Mouse (Mus musculus) C2C12 (cell line): ENCODE data around the gene Reln. TPM values are rescaled to one million over a fixed set of nuclear protein-coding genes. Genes with fewer than 3 reads are reported as not detected.

Source experiments
- H3K27me3 ChIP-seq: one replicate; pipeline ENCODE4 v1.6.1; 2011; ENCODE audit not compliant: control insufficient read depth, insufficient read depth, insufficient read length
- H3K36me3 ChIP-seq: one replicate; pipeline ENCODE4 v1.6.1; 2011; ENCODE audit not compliant: control insufficient read depth, insufficient read depth
- H3K4me3 ChIP-seq: one replicate; pipeline ENCODE4 v1.5.1; 2011; ENCODE audit warnings: mild to moderate bottlenecking, control low read depth; ENCODE audit not compliant: poor library complexity, insufficient read depth, severe bottlenecking
- H3K79me2 ChIP-seq: one replicate; pipeline ENCODE4 v1.6.1; 2011; ENCODE audit not compliant: control insufficient read depth, insufficient read depth
- H3K79me3 ChIP-seq: one replicate; pipeline ENCODE4 v1.6.1; 2011; ENCODE audit warnings: low read depth, control low read depth
- H3ac ChIP-seq: one replicate; pipeline ENCODE3; 2011; ENCODE audit warnings: low read depth; ENCODE audit not compliant: control insufficient read depth, insufficient read length
- CEBPB ChIP-seq: IDR thresholded peaks from one replicate; pipeline ENCODE4 v1.6.1; 2011; ENCODE audit warnings: low read depth, mild to moderate bottlenecking, control low read depth, moderate library complexity
- CTCF ChIP-seq: IDR thresholded peaks from one replicate; pipeline ENCODE4 v1.5.1; 2011; ENCODE audit not compliant: control insufficient read depth, insufficient read depth, insufficient read length
- FOSL1 ChIP-seq: IDR thresholded peaks from one replicate; pipeline ENCODE4 v1.8.0; 2011; ENCODE audit warnings: mild to moderate bottlenecking, low read length; ENCODE audit not compliant: poor library complexity, insufficient read depth, severe bottlenecking
- MAX ChIP-seq: IDR thresholded peaks from one replicate; pipeline ENCODE4 v1.6.1; 2011; ENCODE audit warnings: mild to moderate bottlenecking, control low read depth
- MYOD1 ChIP-seq: IDR thresholded peaks from one replicate; pipeline ENCODE4 v1.6.1; 2011; ENCODE audit warnings: low read depth; ENCODE audit not compliant: control insufficient read depth, insufficient read length
- MYOG ChIP-seq: IDR thresholded peaks from one replicate; pipeline ENCODE4 v1.6.1; 2011; ENCODE audit not compliant: control insufficient read depth, insufficient read length; ENCODE audit errors: extremely low read depth
- USF1 ChIP-seq: IDR thresholded peaks from one replicate; pipeline ENCODE4 v1.6.1; 2011; ENCODE audit warnings: low read depth, mild to moderate bottlenecking, control low read depth, moderate library complexity
- polyA plus RNA-seq: library from polyadenylated mRNA; unstranded; fragments of >200 nt; fragmentation: generic; extraction: Trizol; gene quantifications from one replicate; pipeline ENCODE4 v1.2.1, GENCODE M21; 2012; ENCODE audit warnings: missing spikeins

The Reln gene
- polyA plus RNA-seq, 1 experiment = not detected

DNA sequence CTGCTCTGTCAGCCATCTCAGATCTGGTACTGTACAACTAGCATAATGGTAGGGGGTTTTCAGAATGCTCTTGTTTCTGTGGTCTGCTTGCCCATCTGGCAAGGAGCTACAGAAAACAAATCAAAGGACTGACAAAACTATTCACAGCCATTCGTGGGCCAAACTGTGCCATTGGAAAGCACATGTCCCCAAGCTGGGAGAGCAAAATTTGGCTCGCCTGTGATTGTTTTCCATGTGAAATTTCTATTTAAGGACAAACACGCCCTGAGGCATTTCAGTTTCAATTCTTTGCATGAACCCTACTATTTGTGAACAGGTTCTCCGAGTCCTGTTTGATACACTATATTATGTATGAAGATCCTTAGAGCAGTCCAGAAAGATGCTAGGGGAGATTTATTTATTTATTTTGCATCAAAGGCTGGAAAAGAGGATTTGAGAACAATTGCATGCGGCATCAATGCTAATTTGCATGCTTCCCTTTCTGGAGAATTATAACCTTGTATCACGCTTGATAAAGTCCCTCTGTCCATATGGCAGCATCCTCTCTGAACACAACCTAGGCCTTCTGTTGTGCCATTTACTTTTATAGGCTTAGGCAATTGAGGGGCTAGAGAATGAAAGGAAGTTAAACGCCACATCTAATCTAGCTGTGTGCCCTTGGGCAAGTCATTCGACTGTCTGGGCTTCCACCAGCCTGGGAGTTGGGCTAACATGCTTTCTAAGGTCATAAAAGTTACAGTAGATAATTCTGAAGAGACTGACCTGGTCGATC, 396.7 kb downstream of the Reln start:
- H3K27me3 ChIP-seq = peaks cover 6% of the 10 kb centered on the region
- no peak overlapping the region for H3K4me3 ChIP-seq
- H3K36me3 ChIP-seq = no peaks in the 10 kb centered on the region
- no peaks in the 10 kb centered on the region for H3K79me3 ChIP-seq
- H3K79me2 ChIP-seq = no peaks in the 10 kb centered on the region
- TF ChIP-seq CTCF (no peak), CEBPB (no peak)
- no peak overlapping the region for H3ac ChIP-seq

DNA sequence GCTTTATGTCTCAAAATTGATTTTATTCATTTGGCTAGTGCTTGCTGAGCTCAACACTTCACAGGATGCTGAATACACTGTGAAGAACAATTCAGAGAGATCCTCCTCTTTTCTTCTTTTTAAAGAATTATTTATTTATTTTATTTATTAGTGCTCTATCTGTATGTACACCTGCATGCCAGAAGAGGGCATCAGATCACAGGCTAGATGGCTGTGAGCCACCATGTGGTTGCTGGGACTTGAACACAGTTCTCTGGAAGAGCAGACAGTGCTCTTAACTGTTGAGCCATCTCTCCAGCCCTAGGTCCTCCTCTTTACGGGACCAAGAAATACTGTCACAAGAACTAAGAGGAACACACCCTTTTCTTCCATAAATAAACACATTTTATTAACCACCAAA, 399.9 kb downstream of the Reln start:
- no peaks in the 10 kb centered on the region for H3K36me3 ChIP-seq
- H3K4me3 ChIP-seq = no peak overlapping the region
- H3K79me3 ChIP-seq = no peaks in the 10 kb centered on the region
- H3K79me2 ChIP-seq = no peaks in the 10 kb centered on the region
- peaks cover 17% of the 10 kb centered on the region for H3K27me3 ChIP-seq
- no peak overlapping the region for H3ac ChIP-seq
- TF ChIP-seq FOSL1 = no peak
- no peak for TF ChIP-seq MAX
- no peak for TF ChIP-seq MYOD1
- no peak for TF ChIP-seq USF1
- no peak for TF ChIP-seq CTCF
- no peak for TF ChIP-seq CEBPB
- TF ChIP-seq MYOG = no peak

DNA sequence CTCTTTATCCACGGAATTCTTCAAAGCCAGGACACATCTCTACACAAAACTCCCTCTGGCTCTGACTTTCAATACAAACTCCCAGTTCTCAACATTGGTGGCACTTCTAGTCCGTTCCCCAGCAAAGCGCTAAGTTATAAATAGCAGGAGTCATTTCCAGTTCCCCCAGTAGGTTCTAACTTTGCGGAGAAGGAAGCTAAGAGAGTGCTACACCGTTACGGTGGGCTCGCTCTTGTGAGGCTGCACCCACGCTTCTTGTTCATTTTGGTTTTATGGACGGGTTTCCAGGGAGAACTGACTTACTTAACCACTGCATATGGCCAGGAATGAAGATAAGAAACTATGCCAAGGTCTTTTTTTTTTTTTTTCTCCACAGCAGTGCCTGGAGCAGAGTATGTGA, 405.1 kb downstream of the Reln start:
- no peak overlapping the region for H3ac ChIP-seq
- no peak overlapping the region for H3K4me3 ChIP-seq
- TF ChIP-seq CEBPB = no peak
- no peak for TF ChIP-seq MYOD1
- TF ChIP-seq USF1 = no peak
- TF ChIP-seq MAX = no peak
- no peak for TF ChIP-seq MYOG
- TF ChIP-seq CTCF = no peak
- no peak for TF ChIP-seq FOSL1
- H3K36me3 ChIP-seq = no peaks in the 10 kb centered on the region
- no peaks in the 10 kb centered on the region for H3K79me3 ChIP-seq
- H3K27me3 ChIP-seq = peaks cover 14% of the 10 kb centered on the region
- H3K79me2 ChIP-seq = no peaks in the 10 kb centered on the region

DNA sequence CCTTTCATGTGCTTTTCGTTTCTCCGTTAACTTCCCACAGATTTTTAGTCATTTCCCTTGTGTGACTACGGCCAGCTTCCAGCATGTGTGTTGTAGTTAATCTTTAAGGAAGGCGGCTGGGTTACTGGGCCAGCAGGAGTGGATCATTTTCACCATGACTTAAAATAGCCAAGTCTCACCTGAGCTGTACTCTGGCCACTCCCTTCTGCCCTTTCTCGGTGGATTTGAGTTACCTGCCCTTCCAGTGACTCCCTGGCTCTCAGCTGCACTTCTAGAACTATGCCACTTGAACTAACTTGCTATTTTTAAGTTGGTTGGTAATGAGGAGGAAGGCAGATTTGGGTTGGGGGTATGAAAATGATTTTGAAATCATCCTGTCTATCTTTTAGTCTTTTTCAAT, 406.4 kb downstream of the Reln start:
- no peak overlapping the region for H3K4me3 ChIP-seq
- H3K27me3 ChIP-seq = peaks cover 18% of the 10 kb centered on the region
- no peaks in the 10 kb centered on the region for H3K79me2 ChIP-seq
- no peak overlapping the region for H3ac ChIP-seq
- no peaks in the 10 kb centered on the region for H3K36me3 ChIP-seq
- TF ChIP-seq FOSL1 (no peak), USF1 (no peak), MAX (no peak), CTCF (no peak), CEBPB (no peak)
- no peaks in the 10 kb centered on the region for H3K79me3 ChIP-seq

DNA sequence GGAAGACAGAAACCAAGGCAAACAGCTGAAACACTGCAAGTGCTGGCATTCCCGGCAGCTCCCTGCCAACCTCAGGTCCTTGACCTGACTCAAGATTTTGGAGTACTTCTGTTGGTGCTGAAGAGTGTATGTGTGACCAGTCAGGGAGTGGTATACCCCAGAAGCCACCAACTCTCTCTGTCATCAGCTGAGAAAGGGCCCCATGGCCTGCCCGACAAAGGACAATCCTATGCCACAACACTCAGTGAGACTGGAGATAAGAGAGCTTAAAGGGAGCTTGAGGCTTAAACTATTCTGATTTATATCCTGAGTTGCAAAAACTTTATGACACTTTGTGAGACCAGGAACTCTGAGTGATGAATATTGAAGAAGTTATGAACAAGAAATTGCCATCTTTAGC, 407.9 kb downstream of the Reln start:
- H3ac ChIP-seq = no peak overlapping the region
- peaks cover 12% of the 10 kb centered on the region for H3K27me3 ChIP-seq
- no peaks in the 10 kb centered on the region for H3K79me2 ChIP-seq
- H3K4me3 ChIP-seq = no peak overlapping the region
- H3K79me3 ChIP-seq = no peaks in the 10 kb centered on the region
- no peak for TF ChIP-seq CTCF
- TF ChIP-seq CEBPB = no peak
- no peak for TF ChIP-seq MYOG
- no peak for TF ChIP-seq FOSL1
- no peak for TF ChIP-seq MYOD1
- TF ChIP-seq MAX = no peak
- TF ChIP-seq USF1 = no peak
- no peaks in the 10 kb centered on the region for H3K36me3 ChIP-seq

DNA sequence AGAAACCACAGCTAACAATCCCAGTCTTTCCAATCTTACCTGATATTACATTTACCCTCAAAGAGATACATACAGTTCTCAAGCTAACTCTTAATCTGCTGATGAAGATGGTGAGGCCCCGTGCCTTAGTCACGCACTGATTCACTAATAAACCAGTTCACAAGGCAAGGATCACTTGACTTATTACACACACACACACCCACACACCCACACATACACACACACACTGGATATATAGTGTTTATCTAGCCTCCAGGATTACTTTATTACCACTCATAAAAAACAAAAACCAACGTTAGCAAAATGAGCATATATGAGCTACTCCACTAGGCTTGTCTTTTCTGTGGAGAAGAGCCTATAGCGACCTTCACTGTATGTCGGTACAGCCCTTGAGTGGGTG, 408.4 kb downstream of the Reln start:
- H3ac ChIP-seq = no peak overlapping the region
- TF ChIP-seq MYOD1 (no peak), FOSL1 (no peak), CTCF (no peak), MAX (no peak), CEBPB (no peak), USF1 (no peak), MYOG (no peak)
- H3K27me3 ChIP-seq = peaks cover 12% of the 10 kb centered on the region
- no peaks in the 10 kb centered on the region for H3K36me3 ChIP-seq
- H3K79me3 ChIP-seq = no peaks in the 10 kb centered on the region
- no peaks in the 10 kb centered on the region for H3K79me2 ChIP-seq
- H3K4me3 ChIP-seq = no peak overlapping the region
